Mouse (Mus musculus): ENCODE results near the gene Trub1.

DNA sequence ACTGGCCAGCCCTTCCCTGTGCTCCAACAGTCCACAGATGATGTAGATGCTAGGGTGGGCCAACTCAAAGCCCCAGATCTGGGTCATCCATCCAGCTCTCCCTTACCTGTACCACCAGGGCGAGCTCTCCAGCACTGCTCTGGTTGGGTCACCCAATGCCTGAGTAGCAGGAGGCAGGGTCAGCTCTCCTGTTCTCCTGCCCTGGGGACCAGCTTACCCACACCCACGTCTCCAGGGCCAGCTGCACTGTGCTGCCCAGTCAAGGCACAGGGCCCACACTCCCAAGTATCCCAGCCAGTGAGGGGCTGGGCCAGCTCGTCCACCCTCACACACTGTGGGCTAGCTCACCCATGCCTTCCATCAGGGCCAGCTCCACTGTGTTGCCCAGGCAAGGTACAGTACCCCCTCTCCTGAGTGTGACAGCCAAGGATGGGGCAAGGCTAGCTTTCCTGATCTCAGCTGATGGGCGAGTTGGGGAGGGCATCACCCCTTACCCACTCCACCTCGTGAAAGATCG lies 29.1 kb downstream of the Trub1 start:
- no peak for TF ChIP-seq FOSL1 (IDR thresholded peaks at IDR 0.05; ENCODE audit: insufficient read depth, low read length, poor library complexity, severe bottlenecking)
- no peak for TF ChIP-seq CTCF (IDR thresholded peaks at IDR 0.05; ENCODE audit: control insufficient read depth, insufficient read depth, insufficient read length)
